Mouse (Mus musculus) cerebellum, adult 2 months (tissue): ENCODE measurements around the gene Smim24. TPM values are rescaled to one million over a fixed set of nuclear protein-coding genes. Genes with fewer than 3 reads are reported as not detected.

Experiments used
- DNase-seq, 2 experiments: peaks; one replicate each; pipeline ENCODE4 v3.0.0; 2021
- H3K27ac ChIP-seq: fragments of 200-500 bp; 2 replicates; pipeline ENCODE4 v1.5.1; 2012; ENCODE audit warnings: low read length, control low read depth, inconsistent platforms; ENCODE audit not compliant: insufficient read depth
- H3K27me3 ChIP-seq: fragments of 200-500 bp; 2 replicates; pipeline ENCODE4 v1.6.1; 2012; ENCODE audit warnings: inconsistent platforms, mild to moderate bottlenecking, low read length, moderate library complexity; ENCODE audit not compliant: control insufficient read depth, insufficient read depth
- H3K4me1 ChIP-seq: fragments of 200-500 bp; 2 replicates; pipeline ENCODE4 v1.6.1; 2011; ENCODE audit warnings: low read length; ENCODE audit not compliant: control insufficient read depth, insufficient read depth
- H3K4me3 ChIP-seq: fragments of 200-500 bp; replicated peaks from 2 replicates; pipeline ENCODE3; 2011; ENCODE audit warnings: mild to moderate bottlenecking, low read depth, low read length, control low read depth; ENCODE audit not compliant: insufficient read depth
- CTCF ChIP-seq: fragments of 200-500 bp; IDR thresholded peaks from 2 replicates; pipeline ENCODE4 v1.5.1; 2011; ENCODE audit warnings: low read depth, mild to moderate bottlenecking, control low read depth, low read length, moderate library complexity, borderline replicate concordance; ENCODE audit not compliant: insufficient read depth
- POLR2A ChIP-seq: fragments of 200-500 bp; IDR thresholded peaks from 2 replicates; pipeline ENCODE4 v1.6.1; 2011; ENCODE audit warnings: low read length, control low read depth, borderline replicate concordance; ENCODE audit not compliant: insufficient read depth
- WGBS: fragments of 180-500 bp; shearing (Covaris S2); methylation state at CpG from one replicate; pipeline ENCODE4 v1.1.7; 2018; 5-methylcytosine and 5-hydroxymethylcytosine counted together
- polyA plus RNA-seq: library from polyadenylated mRNA; depleted of rRNA; stranded (reverse); fragments of >200 nt; gene quantifications from 2 replicates; pipeline ENCODE4 v1.2.3, GENCODE M21; 2012; rRNA removed

Smim24 gene
- 1.2 and 1.7 TPM in 2 replicates for polyA plus RNA-seq

- no peak within 1 kb of the TSS for H3K4me3 ChIP-seq
- peaks cover 28% of the 10 kb centered on the region for H3K4me1 ChIP-seq
- H3K27me3 ChIP-seq, result no peaks in the 10 kb centered on the region
- WGBS, result 44% methylated on average over 14 of the region's 14 CpGs
- TF ChIP-seq POLR2A, result no peak
- no peak for DNase-seq
- H3K27ac ChIP-seq, result no peak within 1 kb of the TSS
Observed at GRCm38 (mm10) chr10:81392781-81393185, at the start of gene Smim24. Smim24 (plus strand) TSS chr10:81393051.

GRCm38 (mm10) chr10:81344421-81345161 is 48.3 kb upstream of the Smim24 start:
- 37% methylated on average over 8 of the region's 8 CpGs for WGBS
- Histone ChIP-seq H3K27ac (no peak overlapping the region), H3K4me3 (no peak overlapping the region), H3K27me3 (no peaks in the 10 kb centered on the region; the same call in 1 of the 2 replicates), H3K4me1 (peaks cover 3% of the 10 kb centered on the region)
- DNase-seq, result no peak
- TF ChIP-seq POLR2A, result no peak
- peak; percentile 39; the same call in 1 of the 2 replicates for TF ChIP-seq CTCF

GRCm38 (mm10) chr10:81345162-81345534 is 47.7 kb upstream of the Smim24 start:
- Histone ChIP-seq H3K27me3 (no peaks in the 10 kb centered on the region; the same call in 1 of the 2 replicates), H3K27ac (no peak overlapping the region), H3K4me1 (peaks cover 6% of the 10 kb centered on the region), H3K4me3 (no peak overlapping the region)
- WGBS, result 87% methylated on average over 4 of the region's 4 CpGs
- no peak for DNase-seq
- no peak for TF ChIP-seq POLR2A
- TF ChIP-seq CTCF, result no peak

- Histone ChIP-seq H3K4me3 (no peak overlapping the region), H3K27me3 (no peaks in the 10 kb centered on the region; the same call in 1 of the 2 replicates), H3K4me1 (peaks cover 6% of the 10 kb centered on the region), H3K27ac (no peak overlapping the region)
- no peak for DNase-seq
- 28% methylated on average over 55 of the region's 55 CpGs for WGBS
- TF ChIP-seq POLR2A, result no peak
- no peak for TF ChIP-seq CTCF
Observed at GRCm38 (mm10) chr10:81346453-81347067, 46.3 kb upstream of the Smim24 start.

GRCm38 (mm10) chr10:81349146-81349545 is 43.7 kb upstream of the Smim24 start:
- 11% methylated on average over 12 of the region's 12 CpGs for WGBS
- no peaks in the 10 kb centered on the region for H3K27me3 ChIP-seq
- no peak overlapping the region for H3K27ac ChIP-seq
- DNase-seq, result no peak
- H3K4me3 ChIP-seq, result no peak overlapping the region
- TF ChIP-seq CTCF (no peak), POLR2A (no peak)
- peaks cover 6% of the 10 kb centered on the region; the same call in 1 of the 2 replicates for H3K4me1 ChIP-seq

GRCm38 (mm10) chr10:81349961-81350350 is 42.9 kb upstream of the Smim24 start:
- WGBS, result 1% methylated on average over 29 of the region's 29 CpGs
- Histone ChIP-seq H3K27ac (no peak overlapping the region), H3K4me3 (peak overlapping the region; percentile 72), H3K27me3 (no peaks in the 10 kb centered on the region), H3K4me1 (peaks cover 6% of the 10 kb centered on the region; the same call in 1 of the 2 replicates)
- no peak for TF ChIP-seq POLR2A
- TF ChIP-seq CTCF, result no peak
- DNase-seq, result no peak

- no peaks in the 10 kb centered on the region for H3K27me3 ChIP-seq
- peak within 1 kb of the TSS; percentile 78 for H3K4me3 ChIP-seq
- H3K27ac ChIP-seq, result peak within 1 kb of the TSS; percentile 65
- TF ChIP-seq CTCF (peak; percentile 90; the same call in 1 of the 2 replicates), POLR2A (peak; percentile 41; the same call in 1 of the 2 replicates)
- peaks cover 6% of the 10 kb centered on the region; the same call in 1 of the 2 replicates for H3K4me1 ChIP-seq
- under 1% methylated on average over 54 of the region's 54 CpGs for WGBS
- peak; percentile 100 for DNase-seq
Observed at GRCm38 (mm10) chr10:81350351-81351063, 42.3 kb upstream of the Smim24 start, which contains the start of gene Hmg20b. Hmg20b (minus strand) TSS chr10:81350480.
